Mouse (Mus musculus) E14TG2a.4 (cell line): ENCODE measurements at regions not wholly inside any gene's neighbourhood (a gene's known extent, or its start where the extent isn't known, plus 50 kb on each side); places are given as distances from the start of the nearest gene placed in this dataset.

Experiments used
- CTCF ChIP-seq: conservative IDR thresholded peaks from 2 replicates; pipeline ENCODE4 v1.5.1; 2014; ENCODE audit warnings: low read length
- NANOG ChIP-seq: IDR thresholded peaks from 2 replicates; pipeline ENCODE4 v1.6.1; 2014; ENCODE audit warnings: borderline replicate concordance, low read length, mixed read lengths

- TF ChIP-seq CTCF (no peak), NANOG (no peak)
Observed at GRCm38 (mm10) chr15:19584769-19585168, 766.0 kb downstream of the Cdh10 start.
